Mouse (Mus musculus) spleen, postnatal 36 days (tissue): ENCODE results near the gene Rnase13.
"Not testable (repeated sequence)": the region's sequence is repeated elsewhere in the genome, so short reads cannot be mapped to it uniquely, and the experiment has no call there.

ENCODE experiments used
- DNase-seq, 2 experiments: peaks; one replicate each; pipeline ENCODE4 v3.0.0; 2022; ENCODE audit warnings: low spot score in 2 of 2, mixed read lengths in 1 of 2

Rnase13 gene

GRCm38 (mm10) chr14:51922571-51922865, at the start of gene Rnase13:
Gene Rnase13, minus strand, starts transcription at chr14:51922773.
- no peak for DNase-seq

DNA sequence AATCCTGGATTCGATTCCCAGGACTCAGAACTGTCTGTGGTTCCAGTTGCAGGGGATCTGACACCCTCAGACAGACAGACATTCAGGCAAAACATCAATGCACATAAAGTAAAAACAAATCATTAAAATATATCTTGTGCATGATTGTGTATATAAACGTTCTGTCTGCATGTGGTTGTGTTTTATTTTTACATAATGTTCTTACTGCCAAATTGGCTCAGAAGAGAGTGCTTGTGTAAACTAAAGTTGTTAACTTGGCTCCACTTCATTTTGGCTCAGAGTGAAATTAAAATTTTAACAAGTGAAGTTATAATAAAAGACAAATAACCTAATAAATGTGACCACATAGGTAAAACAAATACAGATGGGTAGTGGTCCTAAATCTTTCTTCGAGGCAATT, 44.8 kb upstream of the Rnase13 start:
- DNase-seq: no peak

DNA sequence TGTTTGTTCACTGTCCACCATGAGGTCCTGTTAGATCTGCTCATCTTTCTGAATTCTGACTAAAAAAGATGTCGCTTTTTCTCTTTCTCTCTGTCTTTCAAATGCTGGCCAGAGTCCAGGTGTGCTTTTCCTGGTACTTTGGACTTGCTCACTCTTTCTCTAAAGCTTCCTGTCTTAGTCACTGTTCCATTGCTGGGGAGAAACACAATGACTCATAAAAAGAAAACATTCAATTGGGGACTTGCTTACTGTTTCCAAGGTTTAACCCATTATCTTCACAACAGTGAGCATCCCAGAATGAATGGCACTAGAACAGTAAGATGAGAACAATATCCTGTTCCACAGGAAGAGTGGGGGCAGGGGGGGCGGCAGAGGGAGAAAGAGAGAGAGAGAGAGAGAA, 37.7 kb upstream of the Rnase13 start:
- DNase-seq: no peak

- no peak for DNase-seq
Observed at GRCm38 (mm10) chr14:51943336-51943735, 20.8 kb upstream of the Rnase13 start.

DNA sequence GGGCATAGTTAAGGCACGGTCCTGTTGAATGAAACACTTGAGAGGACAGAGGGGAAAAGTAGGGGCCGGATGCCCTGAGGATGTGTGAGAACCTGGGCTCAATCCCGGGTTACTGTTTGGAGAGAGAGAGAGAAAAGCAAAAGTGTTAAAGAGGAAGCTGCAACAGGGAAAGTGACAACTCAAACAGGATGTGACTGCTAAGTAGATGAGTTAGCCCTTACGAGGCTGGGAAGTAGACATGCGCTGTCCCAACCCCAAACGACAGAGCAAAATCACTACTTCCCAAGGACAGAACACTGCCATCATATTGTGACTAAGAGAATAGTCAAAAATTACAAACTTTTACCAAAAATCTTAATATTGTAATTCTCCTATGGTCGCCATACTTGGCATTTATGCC, 19.7 kb upstream of the Rnase13 start:
- DNase-seq: no peak

- no peak for DNase-seq
Observed at GRCm38 (mm10) chr14:51941577-51941976, 19.0 kb upstream of the Rnase13 start.

GRCm38 (mm10) chr14:51940944-51941560, 18.5 kb upstream of the Rnase13 start:
- DNase-seq: no peak

DNA sequence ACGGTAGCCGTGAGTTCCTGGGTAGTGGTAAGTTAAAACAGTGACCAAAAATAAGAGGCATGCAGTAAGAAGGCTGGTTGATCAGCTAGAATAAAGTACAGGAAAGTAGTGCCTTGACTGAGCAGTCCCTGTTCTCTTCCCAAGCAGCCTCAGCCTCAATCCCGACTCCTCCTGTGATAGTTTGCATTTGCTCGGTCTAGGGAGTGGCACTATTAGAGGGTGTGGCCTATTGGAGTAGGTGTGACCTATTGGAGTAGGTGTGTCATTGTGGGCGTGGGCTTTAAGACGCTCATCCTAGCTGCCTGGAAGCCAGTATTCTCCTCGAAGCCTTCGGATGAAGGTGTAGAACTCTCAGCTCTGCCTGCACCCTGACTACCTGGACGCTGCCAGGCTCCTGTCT, 16.4 kb upstream of the Rnase13 start:
- no peak for DNase-seq

DNA sequence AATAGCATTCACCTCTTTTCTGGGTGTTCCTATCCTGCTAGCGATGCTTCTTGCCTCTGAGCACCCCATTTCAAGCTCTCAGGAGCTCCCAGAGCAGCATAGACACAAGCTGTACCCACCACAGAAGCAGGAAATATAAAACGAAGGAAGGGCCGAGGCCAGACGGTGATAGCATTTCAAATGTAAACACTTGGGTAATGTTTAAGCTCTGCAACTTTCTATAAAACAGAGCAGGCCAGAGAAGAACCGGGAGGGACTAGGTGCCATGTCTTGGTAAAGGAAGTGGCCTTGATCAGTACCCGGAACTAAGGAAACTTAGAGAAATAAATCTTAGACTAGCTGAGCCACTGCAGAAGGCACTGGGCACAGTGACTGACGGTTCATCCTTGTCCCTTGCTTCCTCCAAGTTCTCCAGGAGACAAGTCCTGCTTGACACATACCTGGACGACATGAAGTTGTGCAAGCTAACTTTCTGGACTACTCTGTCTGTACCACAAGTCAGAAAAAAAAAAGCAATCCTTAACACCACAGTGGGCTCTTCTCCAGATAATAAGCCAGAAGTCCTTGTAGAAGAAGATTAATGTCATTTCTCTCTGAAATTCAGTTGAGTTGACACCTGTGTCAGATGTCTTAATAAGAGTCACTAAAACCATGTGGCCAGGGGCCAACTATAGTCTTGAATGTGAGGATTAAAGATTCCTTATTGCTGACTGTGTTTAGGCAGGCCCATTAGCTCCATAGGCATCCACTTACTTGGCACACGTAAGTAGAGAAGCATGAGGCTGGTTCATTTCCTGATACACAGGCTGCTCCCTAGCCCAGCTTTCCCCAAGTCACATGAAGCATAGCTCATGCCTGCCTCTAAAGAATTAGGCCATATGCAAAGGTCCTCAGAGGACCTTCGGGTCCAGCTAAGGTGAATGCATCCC, 9.8 kb upstream of the Rnase13 start:
- DNase-seq: no peak

- DNase-seq: no peak
Observed at GRCm38 (mm10) chr14:51930824-51931223, 8.3 kb upstream of the Rnase13 start.

- no peak for DNase-seq
Observed at GRCm38 (mm10) chr14:51929968-51930367, 7.4 kb upstream of the Rnase13 start.

DNA sequence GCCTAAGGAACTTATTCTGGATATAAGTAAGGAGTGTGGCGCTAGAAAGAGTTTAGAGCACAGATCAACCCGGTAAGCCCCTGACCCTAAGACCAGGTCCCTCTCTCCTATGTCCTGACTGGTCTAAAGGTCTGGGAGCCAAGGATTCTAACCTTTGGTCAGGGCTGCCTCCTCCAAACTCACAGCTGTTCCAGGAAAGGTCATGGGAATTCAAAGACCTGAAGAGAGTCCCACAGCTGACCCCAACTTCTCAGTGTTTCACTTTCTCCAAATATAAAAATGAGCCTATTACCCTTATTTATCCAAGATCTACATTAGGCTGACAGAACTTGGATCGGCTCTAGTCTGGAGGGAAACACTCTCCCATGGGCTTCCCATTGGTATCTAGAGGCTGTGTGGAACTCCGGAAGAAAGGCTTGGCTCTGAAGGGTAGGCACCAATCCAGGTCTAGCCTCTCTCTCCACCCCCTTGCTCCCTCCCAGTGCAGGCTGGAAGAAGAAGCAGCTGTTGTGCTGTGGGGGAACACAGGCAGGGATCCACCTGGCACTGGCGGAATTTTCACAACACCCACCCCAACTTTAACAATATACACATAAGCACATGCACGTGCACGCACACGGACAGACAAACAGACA, 6.9 kb upstream of the Rnase13 start:
- DNase-seq: no peak

DNA sequence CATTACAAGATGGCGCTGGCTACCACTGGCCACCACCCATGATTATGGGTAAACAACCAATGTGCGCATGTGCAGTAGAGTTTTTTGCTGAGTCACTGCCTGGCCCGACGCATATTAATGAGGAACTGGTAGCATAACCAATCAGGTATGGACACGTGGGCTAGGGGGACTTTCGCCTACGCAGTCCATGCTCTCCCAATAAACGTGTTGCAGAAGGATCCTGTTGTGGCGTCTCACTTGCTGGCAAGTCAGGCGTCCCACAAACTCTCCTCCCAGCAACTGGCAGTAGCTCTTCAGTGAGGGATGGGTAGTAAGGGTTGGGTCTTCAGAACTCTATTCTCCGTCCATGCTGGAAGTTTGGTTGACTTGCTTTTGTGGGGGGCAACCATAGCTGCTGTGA, 4.4 kb upstream of the Rnase13 start:
- DNase-seq: not testable (repeated sequence)

GRCm38 (mm10) chr14:51923492-51923891, 919 bp upstream of the Rnase13 start:
- DNase-seq: no peak

GRCm38 (mm10) chr14:51922910-51923309, 337 bp upstream of the Rnase13 start:
- DNase-seq: no peak

GRCm38 (mm10) chr14:51921759-51922570, 608 bp downstream of the Rnase13 start:
- no peak for DNase-seq

GRCm38 (mm10) chr14:51918966-51919365, 3.6 kb downstream of the Rnase13 start:
- no peak for DNase-seq

GRCm38 (mm10) chr14:51918125-51918524, 4.4 kb downstream of the Rnase13 start, which contains the start of gene Tppp2:
Gene Tppp2, plus strand, starts transcription at chr14:51918425.
- DNase-seq: no peak

DNA sequence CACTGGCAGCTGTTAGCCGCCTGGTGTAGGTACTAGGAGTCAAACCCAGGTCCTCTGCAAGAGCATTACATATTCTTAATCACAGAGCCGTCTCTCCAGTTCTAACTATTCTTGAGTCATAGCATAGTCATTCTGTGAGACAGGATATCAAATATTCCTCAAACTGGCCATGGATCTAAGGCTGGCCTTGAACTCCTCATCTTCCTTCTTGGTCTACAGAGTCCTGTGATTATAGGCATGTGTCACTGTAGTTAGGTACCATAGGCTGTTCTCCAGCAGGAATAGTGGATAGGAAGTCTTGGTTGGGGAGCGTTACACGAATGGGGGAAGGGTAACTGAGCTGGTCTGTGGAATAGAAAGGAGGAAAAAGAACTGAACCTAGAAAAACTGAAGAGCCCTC, 6.0 kb downstream of the Rnase13 start:
- DNase-seq: no peak

GRCm38 (mm10) chr14:51915030-51915429, 7.5 kb downstream of the Rnase13 start:
- no peak for DNase-seq

- peak; percentile 17 to 29 for DNase-seq
Observed at GRCm38 (mm10) chr14:51913960-51914762, 8.4 kb downstream of the Rnase13 start, which contains the start of gene Ndrg2. Gene Ndrg2, minus strand, starts transcription at chr14:51914158.
